Mouse (Mus musculus) heart, embryonic 11.5 days (tissue): ENCODE measurements around the gene Samd5. TPM values are rescaled to one million over a fixed set of nuclear protein-coding genes. Genes with fewer than 3 reads are reported as not detected.

Source experiments
- ATAC-seq: fragments of 200-750 bp; cut with Nextera tagmentation; replicated peaks from 2 replicates; pipeline ENCODE4 v1.8.0; 2017; ENCODE audit warnings: moderate library complexity; ENCODE audit not compliant: insufficient number of reproducible peaks, low FRiP score, low TSS enrichment
- H3K27ac ChIP-seq: fragments of 300-500 bp; sonication (generic); 2 replicates; pipeline ENCODE4 v1.5.1; 2014; ENCODE audit warnings: mild to moderate bottlenecking, low read depth, low read length
- H3K27me3 ChIP-seq: fragments of 300-500 bp; sonication (generic); 2 replicates; pipeline ENCODE4 v1.6.1; 2014; ENCODE audit warnings: mild to moderate bottlenecking, low read length, mixed read lengths; ENCODE audit not compliant: control insufficient read depth, insufficient read depth
- H3K36me3 ChIP-seq: fragments of 300-500 bp; sonication (generic); 2 replicates; pipeline ENCODE4 v1.6.1; 2014; ENCODE audit warnings: mild to moderate bottlenecking, low read length, moderate library complexity, mixed read lengths; ENCODE audit not compliant: control insufficient read depth, insufficient read depth
- H3K4me1 ChIP-seq: fragments of 300-500 bp; sonication (generic); 2 replicates; pipeline ENCODE4 v1.6.1; 2014; ENCODE audit warnings: low read length; ENCODE audit not compliant: control insufficient read depth, insufficient read depth
- H3K4me2 ChIP-seq: fragments of 300-500 bp; sonication (generic); 2 replicates; pipeline ENCODE4 v1.6.1; 2014; ENCODE audit warnings: mild to moderate bottlenecking, moderate library complexity
- H3K4me3 ChIP-seq: fragments of 300-500 bp; sonication (generic); 2 replicates; pipeline ENCODE4 v1.5.1; 2014; ENCODE audit warnings: low read depth, low read length
- H3K9ac ChIP-seq: fragments of 300-500 bp; sonication (generic); 2 replicates; pipeline ENCODE4 v1.6.1; 2014; ENCODE audit warnings: mild to moderate bottlenecking, low read depth, low read length, moderate library complexity
- H3K9me3 ChIP-seq: fragments of 300-500 bp; sonication (generic); replicated peaks from 2 replicates; pipeline ENCODE4 v1.6.1; 2016; ENCODE audit warnings: low read length; ENCODE audit not compliant: control insufficient read depth
- WGBS: fragments of 180-500 bp; shearing (Covaris S2); extraction: QIAGEN DNeasy Blood & Tissue Kit; methylation state at CpG from one replicate; pipeline ENCODE4 v1.1.7; 2014; ENCODE audit not compliant: insufficient replicate concordance; 5-methylcytosine and 5-hydroxymethylcytosine counted together
- polyA plus RNA-seq: library from polyadenylated mRNA; unstranded; fragments of >200 nt; fragmentation: Nextera tagmentation; extraction: Ambion mirVana; gene quantifications from 2 replicates; pipeline ENCODE4 v1.2.1, GENCODE M21; 2014

Gene Samd5
- polyA plus RNA-seq, 1 experiment from 2014 or later, result 4.2 TPM

DNA sequence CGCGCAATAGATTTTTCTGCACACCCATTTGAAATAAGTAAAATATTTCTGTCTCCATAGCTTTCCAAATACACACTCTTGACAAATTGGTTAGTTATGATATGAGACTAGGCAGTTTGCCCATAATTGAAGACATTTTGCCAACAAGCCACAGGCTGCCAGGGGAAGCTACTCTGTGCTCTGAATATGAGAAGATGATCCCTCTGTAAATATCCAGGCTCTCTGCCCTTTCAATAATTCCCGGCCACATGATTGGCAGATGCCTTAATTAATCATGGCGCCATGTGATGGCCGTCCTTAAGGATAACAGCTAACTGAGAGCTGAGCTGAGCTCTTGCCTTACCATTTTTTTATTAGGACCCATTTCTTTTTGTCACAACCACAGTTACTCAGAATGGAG is 69.4 kb downstream of the Samd5 start:
- Histone ChIP-seq H3K9me3 (no peaks in the 10 kb centered on the region), H3K27ac (no peak overlapping the region), H3K9ac (no peak overlapping the region), H3K4me3 (no peak overlapping the region), H3K27me3 (no peaks in the 10 kb centered on the region), H3K36me3 (no peaks in the 10 kb centered on the region), H3K4me2 (no peak overlapping the region), H3K4me1 (no peaks in the 10 kb centered on the region)
- no peak for ATAC-seq
- WGBS, result 91% methylated on average over 5 of the region's 5 CpGs

DNA sequence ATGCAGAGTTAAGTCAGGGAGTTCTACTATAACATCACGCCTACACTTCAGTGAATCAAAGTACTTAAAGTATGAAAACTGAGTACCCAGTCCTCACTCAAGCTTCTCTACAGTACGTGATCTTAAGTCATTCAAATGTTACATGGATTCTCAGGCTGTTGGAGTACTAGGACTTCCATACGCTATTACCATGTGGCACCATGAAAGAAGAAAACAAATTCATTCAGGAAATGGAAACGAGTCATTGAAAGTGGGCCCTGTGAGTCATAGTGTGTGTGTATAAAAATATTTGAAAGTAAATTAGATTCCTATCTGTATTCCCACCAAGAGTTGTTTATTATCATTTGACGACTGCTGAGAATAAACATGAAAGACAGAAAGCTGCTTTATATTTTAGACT is 71.7 kb downstream of the Samd5 start:
- H3K36me3 ChIP-seq, result no peaks in the 10 kb centered on the region
- no peak overlapping the region for H3K27ac ChIP-seq
- H3K4me1 ChIP-seq, result no peaks in the 10 kb centered on the region
- H3K4me2 ChIP-seq, result no peak overlapping the region
- ATAC-seq, result no peak
- H3K9me3 ChIP-seq, result no peaks in the 10 kb centered on the region
- no peaks in the 10 kb centered on the region for H3K27me3 ChIP-seq
- H3K9ac ChIP-seq, result no peak overlapping the region
- no peak overlapping the region for H3K4me3 ChIP-seq
- WGBS, result 73% methylated on average over 5 of the region's 5 CpGs

DNA sequence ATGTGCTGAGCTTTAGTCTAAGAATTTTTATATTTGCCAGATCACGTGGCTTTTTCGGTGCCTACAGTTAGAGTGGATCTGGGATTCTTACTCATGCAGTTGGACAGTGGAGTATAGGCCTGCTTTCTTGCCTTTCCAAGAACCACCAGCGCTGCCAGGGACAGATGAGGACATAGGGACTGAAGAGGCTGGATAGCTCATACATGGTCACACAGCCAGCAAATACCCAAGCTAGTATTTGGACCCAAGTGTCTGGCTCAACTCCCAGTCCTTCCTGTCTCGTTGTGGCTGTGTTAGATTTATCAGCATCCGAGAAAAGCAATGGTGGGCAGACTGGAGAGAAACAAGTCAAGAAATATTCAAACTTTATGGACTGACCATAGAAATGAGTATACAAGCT is 72.2 kb downstream of the Samd5 start:
- no peak overlapping the region for H3K4me2 ChIP-seq
- H3K4me1 ChIP-seq, result no peaks in the 10 kb centered on the region
- 73% methylated on average over 5 of the region's 5 CpGs for WGBS

DNA sequence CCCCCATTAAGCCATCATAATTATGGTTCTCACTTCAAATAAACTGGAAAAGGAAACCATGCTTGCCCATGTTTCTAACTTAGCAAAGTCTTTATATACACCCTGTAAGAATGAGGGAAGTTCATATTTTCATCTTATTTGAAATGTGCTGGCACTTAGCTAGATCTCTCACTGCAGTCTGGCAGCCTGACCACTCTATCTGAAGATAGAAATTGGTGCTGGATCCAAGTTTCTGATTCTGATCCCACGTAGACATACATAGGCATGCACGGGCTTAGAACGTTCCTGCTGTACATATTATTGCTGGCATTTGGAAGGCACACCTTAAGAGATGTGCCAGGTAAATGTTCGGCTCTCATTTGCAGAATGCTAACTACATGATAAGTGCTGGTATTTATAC is 72.6 kb downstream of the Samd5 start:
- no peaks in the 10 kb centered on the region for H3K27me3 ChIP-seq
- 88% methylated on average over 4 of the region's 4 CpGs for WGBS
- no peaks in the 10 kb centered on the region for H3K36me3 ChIP-seq
- no peak overlapping the region for H3K9ac ChIP-seq
- H3K27ac ChIP-seq, result no peak overlapping the region
- H3K4me1 ChIP-seq, result no peaks in the 10 kb centered on the region
- no peak overlapping the region for H3K4me2 ChIP-seq
- H3K4me3 ChIP-seq, result no peak overlapping the region
- no peaks in the 10 kb centered on the region for H3K9me3 ChIP-seq
- ATAC-seq, result no peak

More for the DNA sequence above, 72.2 kb downstream of the Samd5 start:
- no peaks in the 10 kb centered on the region for H3K27me3 ChIP-seq
- H3K4me3 ChIP-seq, result no peak overlapping the region
- no peak for ATAC-seq
- H3K27ac ChIP-seq, result no peak overlapping the region
- H3K9me3 ChIP-seq, result no peaks in the 10 kb centered on the region
- H3K9ac ChIP-seq, result no peak overlapping the region
- no peaks in the 10 kb centered on the region for H3K36me3 ChIP-seq

DNA sequence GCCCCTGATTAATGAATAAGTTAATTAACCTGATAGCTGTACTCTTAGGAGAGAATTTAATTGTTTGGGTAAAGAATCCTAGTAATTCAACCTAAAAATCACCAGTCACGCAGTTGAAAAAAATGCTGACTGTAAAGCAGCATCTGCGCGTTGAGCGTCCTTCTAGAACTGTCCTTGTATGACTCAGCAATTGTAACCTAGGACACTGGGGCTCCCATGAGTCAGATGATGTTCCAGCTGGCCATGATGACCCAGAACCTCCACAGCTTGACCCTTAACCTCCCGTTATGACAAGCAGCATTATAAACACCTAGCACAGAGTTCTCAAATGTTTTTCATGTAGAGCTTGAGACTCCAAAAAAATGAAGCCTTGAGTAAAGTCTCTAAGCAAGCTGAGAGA is 78.8 kb downstream of the Samd5 start:
- Histone ChIP-seq H3K9me3 (no peaks in the 10 kb centered on the region), H3K27me3 (no peaks in the 10 kb centered on the region), H3K27ac (no peak overlapping the region), H3K4me2 (no peak overlapping the region), H3K4me3 (no peak overlapping the region), H3K36me3 (no peaks in the 10 kb centered on the region), H3K9ac (no peak overlapping the region), H3K4me1 (no peaks in the 10 kb centered on the region)
- WGBS, result 87% methylated on average over 5 of the region's 5 CpGs
- no peak for ATAC-seq

DNA sequence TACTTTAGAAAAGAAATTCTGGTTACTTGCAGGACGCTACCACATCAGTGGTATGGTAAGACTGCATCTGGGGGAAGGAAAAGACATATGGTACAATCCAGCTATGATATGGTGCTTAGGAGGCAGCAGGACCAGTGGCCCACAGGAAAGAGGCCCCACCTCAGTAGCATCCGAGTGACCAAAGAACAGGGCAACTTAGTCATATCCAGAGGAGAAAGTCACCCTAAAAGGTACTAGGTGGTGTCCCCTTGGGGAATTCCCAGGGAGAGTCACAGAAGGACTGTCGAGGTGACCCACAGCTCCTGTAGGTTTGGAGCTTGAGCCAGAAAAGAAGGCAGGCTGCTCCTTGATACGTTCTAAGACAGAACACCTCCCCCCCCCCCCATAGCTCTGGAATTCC is 80.3 kb downstream of the Samd5 start:
- no peak overlapping the region for H3K4me2 ChIP-seq
- no peaks in the 10 kb centered on the region for H3K9me3 ChIP-seq
- ATAC-seq, result no peak
- no peaks in the 10 kb centered on the region for H3K27me3 ChIP-seq
- H3K4me1 ChIP-seq, result no peaks in the 10 kb centered on the region
- 75% methylated on average over 4 of the region's 4 CpGs for WGBS
- no peak overlapping the region for H3K27ac ChIP-seq
- no peak overlapping the region for H3K4me3 ChIP-seq
- no peaks in the 10 kb centered on the region for H3K36me3 ChIP-seq
- H3K9ac ChIP-seq, result no peak overlapping the region

DNA sequence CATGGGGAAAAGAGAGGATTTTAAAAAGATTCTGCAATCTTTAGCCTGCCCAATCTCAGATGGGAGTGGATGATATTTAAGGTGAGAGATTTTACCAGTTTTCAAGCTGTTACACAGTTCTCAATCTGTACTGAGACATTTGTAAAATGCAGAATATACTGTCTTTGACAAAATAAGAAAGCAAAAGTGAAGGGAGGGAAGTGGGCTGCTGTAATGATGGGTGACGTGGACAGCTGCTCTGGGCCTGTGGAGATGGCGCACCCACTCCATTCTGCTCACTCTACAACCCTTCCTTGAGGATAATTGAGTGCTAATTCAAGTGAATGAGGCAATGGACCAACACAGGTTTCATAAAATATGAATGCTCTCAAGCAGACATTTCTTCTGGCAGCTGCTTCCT is 84.4 kb downstream of the Samd5 start:
- H3K4me2 ChIP-seq, result no peak overlapping the region
- WGBS, result 83% methylated on average over 2 of the region's 2 CpGs
- H3K36me3 ChIP-seq, result no peaks in the 10 kb centered on the region
- H3K27me3 ChIP-seq, result no peaks in the 10 kb centered on the region
- no peak overlapping the region for H3K27ac ChIP-seq
- no peak for ATAC-seq
- no peak overlapping the region for H3K4me3 ChIP-seq
- H3K9ac ChIP-seq, result no peak overlapping the region
- H3K9me3 ChIP-seq, result no peaks in the 10 kb centered on the region
- H3K4me1 ChIP-seq, result no peaks in the 10 kb centered on the region

DNA sequence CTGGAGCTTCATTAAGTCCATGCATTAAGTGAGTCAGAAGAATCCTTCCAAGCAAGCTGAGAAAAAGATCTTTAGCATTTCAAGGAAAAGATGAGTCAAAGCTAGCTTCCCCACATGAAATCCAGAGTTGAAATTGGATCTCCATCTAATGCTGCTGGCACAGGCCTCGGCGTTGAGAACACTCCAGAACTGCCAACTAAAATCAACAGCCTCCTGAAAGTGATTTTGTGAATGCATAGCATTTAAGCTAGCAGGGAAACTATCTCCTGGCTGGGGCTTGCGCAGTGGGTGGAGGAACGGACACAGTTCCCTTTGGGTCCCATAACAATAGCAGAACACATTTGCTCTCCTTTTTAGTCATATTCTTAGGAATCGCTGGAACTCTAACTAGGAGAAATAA is 88.7 kb downstream of the Samd5 start:
- H3K27ac ChIP-seq, result no peak overlapping the region
- no peaks in the 10 kb centered on the region for H3K4me1 ChIP-seq
- ATAC-seq, result no peak
- no peaks in the 10 kb centered on the region for H3K36me3 ChIP-seq
- WGBS, result 76% methylated on average over 5 of the region's 5 CpGs
- no peak overlapping the region for H3K4me2 ChIP-seq
- H3K27me3 ChIP-seq, result no peaks in the 10 kb centered on the region
- no peak overlapping the region for H3K4me3 ChIP-seq
- no peaks in the 10 kb centered on the region for H3K9me3 ChIP-seq
- H3K9ac ChIP-seq, result no peak overlapping the region

DNA sequence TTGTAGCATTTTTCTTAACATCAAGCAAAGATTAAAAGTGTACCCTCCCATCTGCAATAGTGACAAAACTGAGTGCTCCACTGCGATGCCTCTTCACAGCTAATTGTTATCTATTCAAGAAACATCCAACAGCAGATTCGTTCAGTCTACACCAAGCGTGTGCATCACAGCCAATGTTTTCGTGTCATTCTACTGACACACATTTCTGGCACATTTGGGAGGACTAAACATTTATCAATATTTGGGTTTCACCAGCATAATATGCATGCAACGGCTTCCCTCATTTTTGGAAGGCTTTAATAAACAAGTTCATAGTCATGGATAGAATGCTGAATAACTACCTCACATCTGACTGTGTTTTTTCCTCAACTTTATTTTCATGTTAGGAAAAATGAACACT is 95.6 kb downstream of the Samd5 start:
- Histone ChIP-seq H3K9me3 (no peaks in the 10 kb centered on the region), H3K4me1 (no peaks in the 10 kb centered on the region), H3K4me2 (no peak overlapping the region), H3K4me3 (no peak overlapping the region), H3K36me3 (no peaks in the 10 kb centered on the region), H3K27ac (no peak overlapping the region), H3K27me3 (no peaks in the 10 kb centered on the region), H3K9ac (no peak overlapping the region)
- 82% methylated on average over 5 of the region's 5 CpGs for WGBS
- ATAC-seq, result no peak
